Mouse (Mus musculus) ovary, postnatal 10 days (tissue): ENCODE data around the gene Mrps27.
"Not testable (repeated sequence)": the region's sequence is repeated elsewhere in the genome, so short reads cannot be mapped to it uniquely, and the experiment has no call there.

Experiments used
- DNase-seq: peaks from one replicate; pipeline ENCODE4 v3.0.0; 2022; ENCODE audit warnings: low spot score

The Mrps27 gene

DNA sequence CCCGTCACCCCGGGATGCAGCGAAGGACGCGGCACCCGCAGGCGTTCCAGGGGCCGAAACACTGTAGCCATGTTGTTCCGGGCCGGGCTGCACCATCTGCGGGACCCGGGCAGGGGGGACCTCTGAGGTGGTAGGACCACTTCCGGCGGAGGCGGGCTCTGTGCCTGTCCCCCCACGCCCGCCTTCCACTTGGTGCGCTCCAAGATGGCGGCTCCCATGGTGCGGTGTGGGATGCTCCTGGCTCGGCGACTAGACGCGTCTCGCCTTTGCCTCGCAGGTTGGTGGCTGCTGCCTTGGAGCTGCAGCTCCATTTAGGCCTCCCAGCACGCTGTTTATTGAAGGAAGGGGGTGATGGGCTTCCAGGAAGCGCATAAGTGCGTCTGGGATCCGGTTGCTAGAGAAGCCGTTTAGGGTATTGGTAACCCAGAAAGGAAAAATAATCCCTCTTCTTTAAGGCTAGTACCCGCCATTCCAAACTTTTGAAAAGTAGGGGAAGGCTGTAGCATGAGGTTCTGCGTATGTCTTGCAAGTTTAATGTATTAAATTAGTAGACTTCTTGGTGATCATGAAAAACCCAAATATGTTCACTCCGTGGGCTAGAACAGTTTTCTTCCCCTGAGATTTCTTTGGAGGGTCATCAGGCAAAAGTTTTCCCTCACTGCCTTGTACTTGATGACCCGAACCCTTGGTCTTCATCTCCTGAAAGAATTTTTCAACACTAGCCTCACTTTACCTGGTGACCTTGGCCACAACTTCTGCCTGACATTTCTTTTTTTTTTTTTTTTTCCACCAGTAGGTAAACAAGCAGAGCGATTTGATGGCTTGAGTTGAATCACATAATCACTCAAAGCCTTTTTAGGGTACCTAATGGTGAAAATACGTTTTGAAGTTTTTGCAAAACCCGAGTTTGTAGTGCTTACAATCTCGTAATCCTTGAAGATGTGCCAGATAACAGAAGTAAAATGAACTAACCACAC is at the start of gene Mrps27, which contains the start of gene Ptcd2:
Mrps27 (plus strand) TSS at position 188 of the 977 bp plus-strand sequence.
Ptcd2 (minus strand) TSS at position 107 of the 977 bp plus-strand sequence.
- DNase-seq: peak; percentile 94

DNA sequence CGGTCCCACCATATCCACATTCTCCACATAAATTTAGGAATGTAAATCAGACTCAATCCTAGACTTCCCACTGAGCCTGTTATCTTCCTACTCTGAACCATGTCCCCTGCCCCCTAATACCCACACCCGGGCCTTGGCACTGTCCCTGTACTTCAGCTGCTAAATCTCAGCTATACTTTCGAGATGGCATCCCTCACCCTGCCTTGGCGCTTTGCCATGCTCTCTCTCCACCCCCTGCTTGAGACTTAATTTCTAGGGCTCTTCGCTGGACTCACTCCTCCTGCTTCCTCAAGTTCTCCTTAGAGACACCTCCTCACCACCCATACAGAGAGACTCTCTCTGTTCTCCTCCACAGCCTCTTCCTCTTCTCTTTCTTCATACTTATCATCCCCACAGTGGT is 44.7 kb upstream of the Mrps27 start:
- DNase-seq: no peak

DNA sequence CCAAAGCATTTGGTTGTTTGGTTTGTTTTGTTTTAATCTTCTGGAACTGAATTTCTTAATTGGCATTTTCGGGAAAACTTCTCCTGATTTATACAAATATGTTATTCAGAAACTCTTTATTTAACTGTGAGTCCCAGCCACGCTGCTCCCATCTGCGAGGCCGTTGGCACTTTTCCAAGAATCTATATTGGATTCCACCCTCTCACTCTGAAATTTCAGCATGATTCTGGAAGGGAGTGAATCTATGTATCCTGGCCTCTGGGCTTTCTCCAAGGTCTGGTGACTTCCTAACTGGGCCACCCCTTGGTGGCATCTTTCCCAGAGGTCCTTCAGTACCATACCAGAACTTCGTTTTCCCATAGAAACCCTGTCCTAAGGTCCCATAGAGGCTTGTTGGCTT is 40.7 kb upstream of the Mrps27 start:
- DNase-seq: no peak

DNA sequence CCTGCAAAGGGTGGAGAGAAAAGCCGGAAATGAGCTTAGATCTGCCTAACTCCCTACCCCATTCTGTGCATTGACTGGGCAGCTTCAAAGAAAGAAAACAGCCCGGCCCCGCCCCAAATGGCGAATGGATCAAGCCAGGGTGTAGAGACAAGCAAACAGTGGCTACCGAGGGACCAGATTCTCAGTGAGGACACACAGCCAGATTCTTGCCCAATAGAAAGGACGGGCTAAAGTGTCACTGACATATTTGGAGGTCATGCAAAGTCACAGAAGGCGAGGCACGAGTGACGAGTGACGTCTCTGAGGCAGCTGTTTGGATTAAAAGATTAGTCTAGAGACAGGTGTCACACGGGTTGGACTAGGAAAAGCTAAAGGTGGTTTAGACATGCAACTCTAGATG is 40.2 kb upstream of the Mrps27 start:
- DNase-seq: no peak

DNA sequence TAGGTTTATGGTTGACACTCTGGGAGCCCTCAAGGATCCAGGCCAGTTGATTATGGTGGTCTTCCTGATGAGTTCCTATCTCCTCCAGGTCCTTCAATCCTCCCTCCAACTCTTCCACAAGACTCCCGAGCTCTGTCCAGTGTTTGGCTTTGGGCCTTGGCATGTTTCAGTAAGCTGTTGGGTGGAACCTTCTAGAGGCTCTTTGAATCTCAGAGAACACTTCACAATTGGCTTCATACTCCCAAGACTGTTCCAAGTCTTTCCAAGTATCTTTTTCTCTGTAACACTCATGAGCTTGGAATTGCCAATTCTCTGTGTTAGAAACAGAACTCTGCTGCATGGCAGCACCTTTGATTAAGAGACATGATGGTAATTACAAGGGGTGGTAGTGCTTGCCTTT is 39.4 kb upstream of the Mrps27 start:
- DNase-seq: no peak

DNA sequence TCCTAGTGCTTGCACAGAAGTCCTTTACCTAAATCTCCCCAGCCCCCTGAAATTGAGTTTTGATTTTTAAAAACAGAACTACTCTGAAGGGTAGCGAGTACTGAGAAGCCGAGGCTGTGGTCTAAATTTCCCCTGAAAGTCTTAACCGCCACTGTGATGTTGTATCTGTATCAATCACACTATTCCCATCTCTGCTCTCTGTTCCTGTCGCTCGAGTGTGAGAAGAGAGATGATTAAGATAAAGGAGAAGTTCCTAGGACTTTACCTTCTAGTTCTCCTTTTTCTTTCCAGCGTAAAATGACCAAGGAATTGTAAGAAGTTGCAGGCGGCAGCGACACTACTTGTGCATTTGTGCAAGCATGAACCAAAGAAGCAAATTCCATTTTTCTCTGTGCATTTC is 38.4 kb upstream of the Mrps27 start:
- DNase-seq: no peak

DNA sequence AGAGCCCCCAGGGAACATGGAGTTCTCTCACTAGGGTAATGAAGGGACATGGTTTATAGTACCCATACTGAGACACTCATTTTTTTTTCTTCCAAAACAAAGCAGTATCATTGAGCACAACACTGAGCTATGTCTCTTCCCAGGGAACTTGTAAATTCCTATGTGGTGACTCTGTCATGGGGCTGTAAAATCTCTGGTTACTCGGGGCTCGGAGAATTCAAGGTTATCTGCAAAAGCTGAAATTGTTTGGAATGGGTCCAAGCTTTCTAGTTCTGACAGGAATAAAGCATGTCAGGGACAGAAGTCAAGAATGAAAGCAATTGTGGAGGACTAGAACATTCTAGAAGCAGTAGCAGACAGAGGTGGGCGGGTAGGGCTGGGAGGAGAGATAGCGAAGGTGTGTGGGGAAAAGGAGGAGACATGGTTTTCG is 36.6 kb upstream of the Mrps27 start:
- no peak for DNase-seq

DNA sequence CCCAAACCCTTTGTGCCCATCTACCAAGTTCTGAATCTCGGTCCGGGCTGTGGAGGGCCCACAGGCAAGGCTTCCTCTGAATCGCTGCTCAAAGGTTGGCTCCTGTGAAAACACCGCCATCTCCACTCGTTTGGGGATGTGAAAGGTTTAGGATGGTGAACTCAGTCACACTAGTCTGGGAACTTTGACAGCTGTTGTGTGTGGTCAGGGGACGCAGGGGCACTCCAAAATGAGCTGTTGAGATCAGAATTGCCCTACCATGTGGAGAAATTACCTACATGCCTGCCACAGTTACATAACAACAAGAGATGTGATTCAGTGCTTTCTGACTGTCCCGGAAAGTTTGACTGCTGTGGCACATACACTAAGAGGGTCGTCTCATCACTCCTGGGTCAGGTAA is 36.2 kb upstream of the Mrps27 start:
- no peak for DNase-seq

DNA sequence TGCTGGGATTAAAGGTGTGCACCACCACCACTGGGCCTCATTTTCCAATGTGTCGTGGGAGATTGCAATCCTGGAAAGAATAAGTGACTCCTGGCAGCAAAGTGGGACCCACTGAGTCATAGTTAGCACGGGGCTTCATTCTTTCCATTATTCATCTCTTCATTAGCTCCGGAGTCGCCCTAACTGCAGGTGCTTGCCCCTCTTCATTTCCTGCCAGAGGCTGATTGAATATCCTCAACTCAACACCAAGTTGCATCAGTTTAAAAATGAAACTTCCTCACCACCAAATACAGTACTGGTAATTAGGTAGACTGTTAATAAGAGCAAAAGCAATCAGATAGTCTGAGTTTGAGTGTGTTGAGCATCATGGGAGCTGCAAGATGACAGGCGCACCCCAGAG is 30.5 kb upstream of the Mrps27 start:
- no peak for DNase-seq

DNA sequence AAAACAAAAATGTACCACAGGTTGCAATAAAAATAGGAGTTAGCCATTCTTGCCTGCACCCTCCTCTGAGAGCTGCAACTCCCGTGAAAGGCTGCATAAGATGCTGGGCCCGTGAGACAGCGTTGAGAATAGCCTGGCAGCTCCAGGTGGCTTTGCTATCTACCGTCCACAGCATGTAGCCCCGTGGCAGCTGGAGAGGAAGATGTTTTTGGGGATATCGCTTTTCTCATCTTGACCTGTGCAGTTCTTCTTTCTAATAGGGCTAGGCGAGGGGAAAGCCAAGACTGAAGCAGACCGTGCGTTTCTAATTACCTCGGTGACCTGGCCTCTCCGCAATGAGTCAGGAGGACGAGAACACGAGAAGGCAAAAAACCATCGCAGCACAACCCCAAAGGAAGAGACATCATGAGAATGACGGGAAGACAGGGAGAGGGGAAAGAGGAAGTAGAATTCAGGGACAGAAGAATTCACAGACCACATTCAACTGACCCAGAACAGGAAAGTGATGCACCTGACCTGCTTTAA is 29.9 kb upstream of the Mrps27 start:
- DNase-seq: no peak

DNA sequence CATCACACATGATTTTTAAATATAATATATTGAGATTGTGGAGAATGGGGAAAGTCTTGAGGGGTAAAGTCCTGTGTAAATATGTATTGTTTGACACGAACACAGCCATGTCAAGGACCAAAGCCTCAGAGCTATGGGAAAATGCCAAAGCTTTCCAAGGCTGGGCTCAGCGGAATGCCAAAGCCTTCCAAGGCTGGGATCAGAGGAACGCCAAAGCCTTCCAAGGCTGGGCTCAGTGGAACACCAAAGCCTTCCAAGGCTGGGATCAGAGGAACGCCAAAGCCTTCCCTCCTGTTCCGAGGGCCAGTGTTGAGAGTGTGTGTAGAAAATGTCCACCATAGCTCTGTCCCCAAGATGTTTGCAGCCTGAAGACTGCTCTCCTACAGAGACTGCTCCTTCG is 28.2 kb upstream of the Mrps27 start:
- DNase-seq: no peak

DNA sequence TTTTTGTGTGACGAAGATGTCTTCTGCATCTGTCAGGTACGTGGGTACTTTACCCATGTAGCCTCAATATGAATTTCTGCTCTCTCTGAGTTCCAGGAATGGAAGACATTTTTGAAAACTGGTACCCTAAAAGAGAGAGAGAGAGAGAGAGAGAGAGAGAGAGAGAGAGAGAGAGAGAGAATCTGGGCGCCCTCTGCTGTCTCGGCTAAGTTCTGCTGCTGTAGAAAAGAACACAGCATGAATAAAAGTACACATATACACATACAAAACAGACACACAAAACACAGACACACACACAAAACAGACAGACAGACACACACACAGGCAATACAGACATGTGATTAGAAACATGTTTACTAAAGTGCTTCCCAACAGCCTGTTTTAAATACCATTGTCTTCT is 27.5 kb upstream of the Mrps27 start:
- no peak for DNase-seq

DNA sequence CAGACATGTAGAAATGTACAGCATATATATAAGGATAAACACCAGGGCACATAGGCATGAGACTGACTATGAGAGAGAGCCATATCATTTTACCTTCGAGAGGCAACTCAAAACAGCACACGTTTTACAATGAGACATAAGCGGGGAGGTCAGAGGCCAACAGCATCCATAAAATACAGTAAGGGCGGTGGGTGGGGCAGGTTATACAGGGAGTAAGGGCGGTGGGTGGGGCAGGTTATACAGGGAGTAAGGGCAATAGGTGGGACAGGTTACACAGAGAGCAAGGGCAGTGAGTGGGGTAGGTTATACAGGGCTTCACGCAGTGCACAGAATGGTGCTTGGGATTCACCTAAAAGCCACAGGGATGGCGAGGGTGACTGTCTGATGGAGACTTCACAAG is 24.1 kb upstream of the Mrps27 start:
- no peak for DNase-seq

DNA sequence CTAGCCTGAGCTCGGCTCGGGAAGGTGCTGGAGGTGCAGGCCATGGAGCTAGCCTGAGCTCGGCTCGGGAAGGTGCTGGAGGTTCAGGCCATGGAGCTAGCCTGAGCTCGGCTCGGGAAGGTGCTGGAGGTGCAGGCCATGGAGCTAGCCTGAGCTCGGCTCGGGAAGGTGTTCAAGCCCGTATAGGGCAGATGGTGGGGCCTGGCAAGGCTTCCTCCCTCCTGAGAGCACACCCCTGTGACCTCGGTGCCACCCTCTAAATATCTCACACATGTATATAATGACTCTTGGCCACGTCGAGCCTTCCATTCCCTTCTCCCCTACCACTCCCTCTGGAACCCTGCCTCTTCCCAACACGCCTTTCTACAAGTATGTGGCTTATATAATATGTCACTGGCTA is 21.7 kb upstream of the Mrps27 start:
- not testable (repeated sequence) for DNase-seq

DNA sequence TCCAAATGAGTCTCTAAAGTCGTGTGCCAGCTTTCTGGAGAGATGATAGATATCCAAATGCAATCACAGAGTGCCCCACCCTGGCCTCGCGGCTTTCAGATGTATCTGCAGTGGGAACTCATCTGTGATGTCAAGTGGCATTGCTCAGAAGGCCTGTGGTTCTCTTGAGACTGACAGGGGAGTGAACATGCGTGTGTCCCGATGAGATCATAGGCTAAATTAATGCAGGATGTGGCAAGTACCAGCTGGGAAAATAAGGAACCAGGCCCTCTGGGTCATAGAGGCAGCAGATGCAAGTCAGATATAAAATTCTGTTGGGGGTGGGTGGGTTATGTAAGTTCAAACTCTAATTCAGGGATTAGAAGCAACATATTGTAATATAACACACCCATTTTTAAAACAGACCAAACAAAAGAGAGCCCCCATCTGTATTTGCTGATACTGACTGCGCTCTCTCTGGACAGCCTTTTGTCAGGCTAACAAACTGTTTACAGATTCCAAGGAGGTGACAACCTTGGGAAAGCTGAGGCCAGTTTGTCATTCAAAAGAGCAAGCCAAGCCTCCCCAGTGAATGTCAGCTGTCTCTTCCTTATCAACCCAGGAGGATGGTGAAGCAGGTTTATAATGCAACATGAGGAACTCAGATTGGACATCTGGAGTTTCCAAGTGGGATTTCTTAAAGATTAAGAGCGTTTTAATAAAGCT is 20.8 kb upstream of the Mrps27 start:
- DNase-seq: no peak

DNA sequence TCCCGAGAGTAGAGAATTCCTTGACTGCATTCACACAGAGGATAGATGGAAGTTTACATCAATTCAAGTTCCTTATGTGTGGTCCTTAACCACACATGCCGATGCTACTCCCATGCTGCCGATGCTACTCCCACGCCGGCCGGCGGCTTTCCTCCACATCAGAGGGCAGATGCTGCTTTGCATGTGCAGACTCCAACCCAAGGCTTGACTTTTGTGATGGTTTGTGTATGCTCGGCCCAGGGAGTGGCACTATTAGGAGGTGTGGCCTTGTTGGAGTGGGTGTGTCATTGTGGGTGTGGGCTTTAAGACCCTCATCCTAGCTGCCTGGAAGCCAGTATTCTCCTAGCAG is 20.3 kb upstream of the Mrps27 start:
- DNase-seq: not testable (repeated sequence)

DNA sequence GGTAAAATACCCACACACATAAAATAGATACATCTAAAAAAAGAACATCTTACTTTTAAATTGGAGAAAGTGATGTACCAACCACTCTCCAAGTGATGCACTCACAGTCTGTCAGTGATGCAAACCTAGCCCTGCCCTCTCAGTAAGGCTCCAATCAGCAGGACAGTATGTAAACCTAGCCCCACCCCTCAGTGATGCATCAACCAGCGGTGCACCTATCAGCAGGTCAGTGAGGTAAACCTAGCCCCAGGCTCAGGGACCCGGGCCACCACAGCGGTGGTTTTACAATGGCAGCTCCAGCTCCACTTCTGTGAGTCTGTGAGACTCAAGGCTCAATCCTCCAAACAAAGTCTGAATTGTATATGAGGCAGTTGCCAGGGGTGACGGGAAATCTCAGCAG is 13.3 kb upstream of the Mrps27 start:
- DNase-seq: no peak

DNA sequence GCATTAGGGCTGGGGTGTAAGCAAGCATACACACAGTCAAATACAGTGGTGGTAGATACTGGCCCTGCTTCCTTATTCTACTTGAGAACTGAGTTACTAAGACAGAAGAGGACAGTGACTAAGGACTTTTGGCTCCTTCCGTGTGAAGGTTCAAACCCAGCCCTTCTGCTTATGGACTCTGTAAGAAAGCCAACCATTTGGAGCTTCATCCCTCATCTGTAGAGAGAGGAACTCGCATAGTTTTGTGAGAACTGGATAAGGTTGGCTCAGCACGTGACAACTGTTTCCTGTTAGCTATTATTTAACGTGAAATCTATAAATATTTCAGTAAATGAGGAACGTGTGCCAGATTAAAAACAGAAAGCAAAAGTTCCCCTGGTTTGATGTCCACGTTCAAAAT is 7.1 kb upstream of the Mrps27 start:
- DNase-seq: no peak

DNA sequence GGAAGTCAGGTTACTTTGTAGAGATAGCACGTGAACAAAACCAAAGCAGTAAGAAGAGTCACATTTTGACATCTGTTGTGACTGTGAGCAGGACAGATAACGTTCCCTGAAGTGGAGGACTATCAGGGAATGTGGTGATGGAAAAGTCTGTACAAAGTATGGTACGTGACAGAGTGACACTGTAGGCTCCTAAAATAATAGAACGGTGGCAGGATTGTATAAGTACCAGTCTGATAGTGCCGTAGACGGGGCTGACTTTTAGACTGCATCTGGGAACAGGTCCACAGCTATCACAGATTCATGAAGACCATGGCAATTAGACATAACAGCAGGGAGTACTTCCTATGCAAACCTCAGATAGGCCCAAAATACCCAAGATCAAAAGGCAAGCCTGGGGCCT is 3.1 kb upstream of the Mrps27 start:
- DNase-seq: no peak

DNA sequence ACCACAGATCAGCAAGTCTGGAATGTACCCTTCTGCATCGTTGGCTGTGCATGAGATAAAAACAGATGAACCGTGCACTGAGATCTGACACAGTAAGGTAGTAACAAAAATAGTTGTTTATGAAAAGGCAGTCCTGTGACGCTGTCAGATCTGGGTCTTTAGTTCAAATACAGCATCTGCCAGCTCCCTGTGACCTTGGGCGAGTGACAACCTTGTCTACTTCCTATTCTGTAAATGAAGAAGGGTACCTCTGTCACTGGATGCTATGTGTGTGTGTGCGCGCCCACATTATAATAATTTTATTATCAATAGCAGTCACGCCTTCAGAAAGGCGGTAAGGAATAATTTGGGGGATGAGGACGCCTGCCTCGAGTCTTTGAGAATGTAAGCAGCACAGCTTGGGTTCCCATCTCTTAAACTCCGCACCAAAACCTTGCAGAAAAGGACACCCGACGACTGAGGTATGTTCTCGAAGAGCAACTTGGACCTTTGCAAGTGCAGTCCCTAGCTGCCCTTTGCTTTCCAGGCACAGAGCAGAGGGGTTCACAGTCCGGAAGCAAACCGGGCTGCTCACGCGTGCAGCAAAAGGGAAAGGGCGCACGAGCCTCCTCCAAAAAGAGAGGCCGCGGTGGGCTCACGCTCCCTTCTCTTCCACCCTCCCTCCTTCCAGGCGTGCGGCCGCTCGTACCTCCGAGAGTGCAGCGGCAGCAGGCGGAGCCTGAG is 549 bp upstream of the Mrps27 start:
- DNase-seq: no peak

DNA sequence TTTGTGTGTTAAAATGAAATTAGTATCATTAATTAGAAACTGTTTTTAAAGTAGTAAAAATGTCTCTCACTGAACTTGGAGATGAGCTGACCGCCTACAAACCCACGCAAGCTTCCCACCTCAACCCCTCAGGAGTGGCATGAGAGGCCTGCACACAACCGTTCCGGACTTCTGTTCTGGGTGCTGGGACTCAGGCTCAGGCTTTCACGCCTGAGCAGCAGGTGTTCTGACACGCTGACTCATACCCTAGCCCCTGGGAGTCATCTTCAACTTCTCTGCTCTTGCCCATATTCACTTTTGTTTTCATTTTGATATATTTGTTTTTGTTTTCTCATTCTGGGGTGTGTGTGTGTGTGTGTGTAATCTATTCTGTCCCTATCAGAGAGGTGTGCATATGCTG is 5.4 kb downstream of the Mrps27 start:
- no peak for DNase-seq

DNA sequence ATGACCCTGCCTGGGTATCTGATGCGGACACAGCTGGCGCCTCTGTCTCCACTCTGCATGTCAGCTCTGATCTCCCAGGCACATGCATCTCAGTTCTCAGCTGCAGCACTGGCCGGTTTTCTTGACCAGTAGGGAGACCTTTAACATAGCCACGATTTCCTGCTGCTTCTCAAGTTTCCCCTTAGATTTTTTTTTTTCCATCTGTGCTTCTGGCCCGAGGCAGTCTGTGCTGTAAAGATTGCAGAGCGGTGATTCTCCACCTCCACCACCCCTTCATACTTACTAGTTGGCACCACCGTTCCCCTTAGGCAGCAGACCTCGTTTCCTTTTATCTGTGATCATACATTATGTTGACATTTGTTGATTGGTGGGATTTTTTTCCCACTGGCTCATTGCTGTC is 6.6 kb downstream of the Mrps27 start:
- no peak for DNase-seq
